Mouse (Mus musculus) midbrain, embryonic 13.5 days (tissue): Measurements from ENCODE around the gene Stam. TPM values are rescaled to one million over a fixed set of nuclear protein-coding genes. Genes with fewer than 3 reads are reported as not detected.

ENCODE experiments used
- polyA plus RNA-seq: library from polyadenylated mRNA; unstranded; fragments of >200 nt; fragmentation: Nextera tagmentation; extraction: Ambion mirVana; gene quantifications from 2 replicates; pipeline ENCODE4 v1.2.1, GENCODE M21; 2015

The Stam gene
- polyA plus RNA-seq, 1 experiment from 2014 or later: 126 TPM

Other genes with a start within 250 kb of the Stam start
- gene Hacd1, start 18.0 kb upstream of the Stam start, polyA plus RNA-seq: 56.6 and 66.1 TPM in 2 replicates
- gene Tmem236, start 100.4 kb downstream of the Stam start, polyA plus RNA-seq: 0.09 TPM in 1 of 2 replicates, not detected in the other
- gene Mrc1, start 155.3 kb downstream of the Stam start, polyA plus RNA-seq: 4.7 and 5.4 TPM in 2 replicates